Mouse (Mus musculus) lung, postnatal 0 days (tissue): ENCODE data around the gene Fsd2. TPM values are rescaled to one million over a fixed set of nuclear protein-coding genes. Genes with fewer than 3 reads are reported as not detected.

ENCODE experiments used
- ATAC-seq: fragments of 200-750 bp; cut with Nextera tagmentation; 2 replicates; pipeline ENCODE4 v1.8.0; 2017; ENCODE audit warnings: moderate library complexity
- DNase-seq: peaks from one replicate; pipeline ENCODE4 v3.0.0-alpha.2; 2016; ENCODE audit warnings: low spot score
- H3K27ac ChIP-seq: fragments of 300-500 bp; sonication (generic); 2 replicates; pipeline ENCODE4 v1.5.1; 2014; ENCODE audit warnings: antibody characterized with exemption, mild to moderate bottlenecking, low read length, mixed read lengths
- H3K27me3 ChIP-seq: fragments of 300-500 bp; sonication (generic); replicated peaks from 2 replicates; pipeline ENCODE4 v1.6.1; 2014; ENCODE audit warnings: low read length, mixed read lengths; ENCODE audit not compliant: insufficient read depth
- H3K36me3 ChIP-seq: fragments of 300-500 bp; sonication (generic); 2 replicates; pipeline ENCODE4 v1.6.1; 2014; ENCODE audit warnings: low read length, mixed read lengths; ENCODE audit not compliant: insufficient read depth
- H3K4me1 ChIP-seq: fragments of 300-500 bp; sonication (generic); 2 replicates; pipeline ENCODE4 v1.6.1; 2014; ENCODE audit warnings: antibody characterized with exemption, low read depth, low read length, mixed read lengths; ENCODE audit not compliant: insufficient read depth
- H3K4me2 ChIP-seq: fragments of 300-500 bp; sonication (generic); replicated peaks from 2 replicates; pipeline ENCODE4 v1.6.1; 2014; ENCODE audit warnings: low read depth, mild to moderate bottlenecking, low read length, moderate library complexity, mixed read lengths
- H3K4me3 ChIP-seq: fragments of 300-500 bp; sonication (generic); 2 replicates; pipeline ENCODE4 v1.5.1; 2014; ENCODE audit warnings: low read depth, low read length
- H3K9ac ChIP-seq: fragments of 300-500 bp; sonication (generic); replicated peaks from 2 replicates; pipeline ENCODE4 v1.6.1; 2014; ENCODE audit warnings: low read depth, mild to moderate bottlenecking
- H3K9me3 ChIP-seq: fragments of 300-500 bp; sonication (generic); 2 replicates; pipeline ENCODE4 v1.6.1; 2016; ENCODE audit warnings: low read length, mixed read lengths
- CTCF ChIP-seq: IDR thresholded peaks from 2 replicates; pipeline ENCODE4 v1.5.1; 2016; ENCODE audit warnings: antibody characterized with exemption, mild to moderate bottlenecking
- EP300 ChIP-seq: IDR thresholded peaks from 2 replicates; pipeline ENCODE4 v1.6.1; 2016; ENCODE audit warnings: antibody characterized with exemption, mild to moderate bottlenecking, control low read depth
- WGBS: fragments of 180-500 bp; shearing (Covaris S2); extraction: QIAGEN DNeasy Blood & Tissue Kit; methylation state at CpG from one replicate; pipeline ENCODE4 v1.1.7; 2014; 5-methylcytosine and 5-hydroxymethylcytosine counted together
- polyA plus RNA-seq: library from polyadenylated mRNA; unstranded; fragments of >200 nt; fragmentation: Nextera tagmentation; extraction: Ambion mirVana; gene quantifications from 2 replicates; pipeline ENCODE4 v1.2.1, GENCODE M21; 2015

The Fsd2 gene
- polyA plus RNA-seq, 1 experiment from 2014 or later = 1.0 TPM

DNA sequence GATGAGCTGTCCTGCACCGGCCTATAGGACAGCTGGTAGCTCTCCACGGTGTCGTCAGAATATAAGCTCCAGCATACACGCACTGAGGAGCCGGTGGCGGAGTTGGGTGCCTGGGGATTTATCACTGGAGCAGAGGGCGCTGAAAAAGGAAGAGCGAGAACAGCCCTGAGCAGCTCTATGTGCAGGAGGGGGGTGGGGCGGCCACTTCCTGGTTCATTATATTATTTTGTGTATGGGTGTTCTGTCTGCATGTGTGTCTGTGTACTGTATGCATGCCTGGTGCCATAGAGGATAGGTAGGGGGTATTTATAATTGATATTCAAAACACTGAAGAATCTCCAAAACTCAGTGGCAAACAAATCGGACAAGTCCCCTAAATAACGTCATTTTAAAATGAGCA is 17.9 kb downstream of the Fsd2 start:
- ATAC-seq (no peak), DNase-seq (no peak)
- Histone ChIP-seq H3K4me3 (no peak overlapping the region), H3K4me2 (no peak overlapping the region), H3K9me3 (no peaks in the 10 kb centered on the region), H3K27me3 (no peaks in the 10 kb centered on the region), H3K9ac (no peak overlapping the region), H3K4me1 (no peaks in the 10 kb centered on the region), H3K36me3 (no peaks in the 10 kb centered on the region), H3K27ac (no peak overlapping the region)
- 59% methylated on average over 11 of the region's 11 CpGs for WGBS
- TF ChIP-seq EP300 (no peak), CTCF (no peak)

- ATAC-seq (no peak), DNase-seq (no peak)
- H3K27ac ChIP-seq = no peak overlapping the region
- H3K4me3 ChIP-seq = no peak overlapping the region
- no peaks in the 10 kb centered on the region for H3K4me1 ChIP-seq
- no peaks in the 10 kb centered on the region for H3K36me3 ChIP-seq
- no peak overlapping the region for H3K9ac ChIP-seq
- no peak for TF ChIP-seq EP300
- no peak for TF ChIP-seq CTCF
- no peak overlapping the region for H3K4me2 ChIP-seq
- 52% methylated on average over 8 of the region's 8 CpGs for WGBS
- H3K27me3 ChIP-seq = no peaks in the 10 kb centered on the region
- no peaks in the 10 kb centered on the region for H3K9me3 ChIP-seq
These were observed 23.8 kb downstream of the Fsd2 start for GRCm38 (mm10) chr7:81542934-81543333.

DNA sequence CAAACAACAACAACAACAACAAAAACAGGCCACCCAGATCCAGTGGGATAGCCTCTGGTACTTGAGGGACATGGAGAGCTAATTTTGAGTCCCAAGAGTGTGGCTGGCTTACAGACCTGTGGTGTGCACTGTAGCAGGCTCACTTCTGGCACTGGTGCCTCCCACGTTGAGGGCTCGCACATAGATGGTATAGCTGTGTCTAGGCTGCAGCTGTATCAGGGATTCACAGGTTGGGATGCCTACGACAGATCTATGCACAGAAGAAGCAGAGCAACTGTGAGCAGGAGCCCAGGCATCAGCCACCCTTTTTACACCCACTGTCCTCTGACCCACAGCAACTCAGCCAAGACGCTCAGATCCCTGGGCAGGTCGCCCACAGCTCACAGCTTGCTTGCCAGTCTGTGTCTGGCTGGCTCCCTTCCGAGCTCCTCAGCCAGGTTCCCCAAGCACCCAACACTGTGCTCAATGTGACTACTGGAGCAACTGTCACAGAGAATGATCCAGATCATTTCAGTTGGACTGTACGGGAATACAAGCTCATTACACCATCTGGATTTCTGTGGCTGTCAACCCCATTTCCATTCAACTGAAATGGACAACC is 24.7 kb downstream of the Fsd2 start:
- 82% methylated on average over 7 of the region's 7 CpGs for WGBS
- no peak overlapping the region for H3K27ac ChIP-seq
- no peak for DNase-seq

DNA sequence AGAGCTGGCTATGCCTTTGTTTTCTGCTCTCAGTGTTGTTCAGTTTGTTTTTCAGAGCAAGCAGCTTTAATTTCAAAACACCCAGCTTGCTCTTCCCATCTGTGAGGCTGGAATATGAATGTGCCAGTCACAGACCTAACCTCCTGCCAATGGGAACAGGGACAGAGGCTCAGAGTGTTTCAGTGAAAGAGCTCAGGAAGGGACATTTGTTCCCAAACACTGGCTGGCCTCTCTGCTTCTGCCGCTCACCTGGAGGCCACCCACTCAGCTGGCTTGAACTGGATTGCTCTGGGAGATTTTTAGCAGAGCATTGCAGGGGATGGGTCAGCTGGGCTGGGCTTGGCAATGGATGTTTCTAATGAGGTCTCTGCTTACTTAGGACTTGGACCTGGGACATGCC is 25.7 kb downstream of the Fsd2 start:
- no peak for ATAC-seq
- Histone ChIP-seq H3K27ac (no peak overlapping the region), H3K4me1 (no peaks in the 10 kb centered on the region), H3K9ac (no peak overlapping the region), H3K4me3 (no peak overlapping the region), H3K36me3 (no peaks in the 10 kb centered on the region), H3K4me2 (no peak overlapping the region), H3K27me3 (no peaks in the 10 kb centered on the region), H3K9me3 (no peaks in the 10 kb centered on the region)
- WGBS = 52% methylated on average over 1 of the region's 1 CpGs
- TF ChIP-seq EP300 (no peak), CTCF (no peak)
- no peak for DNase-seq

More for the DNA sequence above, 24.7 kb downstream of the Fsd2 start:
- no peaks in the 10 kb centered on the region for H3K9me3 ChIP-seq
- H3K36me3 ChIP-seq = no peaks in the 10 kb centered on the region
- ATAC-seq = no peak
- no peak overlapping the region for H3K9ac ChIP-seq
- no peak for TF ChIP-seq EP300
- TF ChIP-seq CTCF = no peak
- no peaks in the 10 kb centered on the region for H3K27me3 ChIP-seq
- H3K4me2 ChIP-seq = no peak overlapping the region
- no peak overlapping the region for H3K4me3 ChIP-seq
- H3K4me1 ChIP-seq = no peaks in the 10 kb centered on the region

- Histone ChIP-seq H3K27me3 (no peaks in the 10 kb centered on the region), H3K4me2 (no peak overlapping the region), H3K9ac (no peak overlapping the region), H3K4me3 (no peak overlapping the region), H3K4me1 (no peaks in the 10 kb centered on the region), H3K27ac (no peak overlapping the region), H3K9me3 (no peaks in the 10 kb centered on the region), H3K36me3 (0 out of 2 replicates have a peak, but pooled peaks cover under 1% of the 10 kb centered on the region)
- no peak for TF ChIP-seq EP300
- TF ChIP-seq CTCF = no peak
- ATAC-seq = no peak
- no peak for DNase-seq
- WGBS = 29% methylated on average over 2 of the region's 2 CpGs
These were observed 27.2 kb downstream of the Fsd2 start for GRCm38 (mm10) chr7:81539565-81539964.

DNA sequence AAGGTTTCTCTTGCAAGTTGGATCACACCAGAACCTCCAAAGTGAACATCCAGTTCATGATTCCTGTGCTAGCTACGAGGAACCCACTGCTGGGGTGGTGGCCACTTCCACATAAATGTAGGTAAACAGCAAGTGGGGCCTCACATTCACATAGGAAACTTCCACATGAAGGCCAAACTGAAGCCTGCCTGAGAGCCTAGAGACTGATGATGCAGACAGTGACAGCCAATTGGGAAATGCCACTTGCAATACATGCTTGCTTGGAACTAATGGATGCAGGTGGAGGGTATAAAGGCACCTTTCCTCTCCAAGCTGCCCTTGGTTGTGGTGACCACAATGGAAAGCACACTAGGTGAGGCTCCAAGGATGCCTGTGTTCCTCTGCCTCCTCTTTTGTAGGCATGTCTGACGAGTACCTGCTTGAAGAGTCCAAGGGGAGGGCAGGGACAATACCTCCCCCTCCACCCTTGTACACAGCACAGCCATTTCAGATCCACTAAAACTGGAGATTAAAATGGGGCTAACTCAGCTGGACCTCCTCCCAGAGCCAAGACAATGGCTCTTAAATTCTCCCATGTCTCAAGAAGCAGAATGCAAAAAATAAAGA is 28.6 kb downstream of the Fsd2 start:
- peak; percentile 33 for DNase-seq
- Histone ChIP-seq H3K27ac (no peak overlapping the region), H3K4me1 (no peaks in the 10 kb centered on the region), H3K4me2 (no peak overlapping the region), H3K36me3 (peaks cover 9% of the 10 kb centered on the region), H3K27me3 (no peaks in the 10 kb centered on the region), H3K4me3 (no peak overlapping the region), H3K9ac (no peak overlapping the region), H3K9me3 (no peaks in the 10 kb centered on the region)
- 75% methylated on average over 2 of the region's 2 CpGs for WGBS
- no peak for ATAC-seq
- TF ChIP-seq EP300 (no peak), CTCF (no peak)
